Mouse (Mus musculus): ENCODE data around the gene Smc3.

Gene Smc3

GRCm38 (mm10) chr19:53657437-53657836 lies 57.2 kb downstream of the Smc3 start:
- DNase-seq, result no peak

- DNase-seq, result no peak
Measured at GRCm38 (mm10) chr19:53660722-53661420, 60.7 kb downstream of the Smc3 start.

- DNase-seq, result no peak
Measured at GRCm38 (mm10) chr19:53661938-53662722, 61.9 kb downstream of the Smc3 start.

GRCm38 (mm10) chr19:53664831-53665230 lies 64.6 kb downstream of the Smc3 start:
- DNase-seq, result no peak

- DNase-seq, result no peak
Measured at GRCm38 (mm10) chr19:53665391-53665790, 65.2 kb downstream of the Smc3 start.

- no peak for DNase-seq
Measured at GRCm38 (mm10) chr19:53666708-53667107, 66.5 kb downstream of the Smc3 start.

- no peak for DNase-seq
Measured at GRCm38 (mm10) chr19:53668821-53669220, 68.6 kb downstream of the Smc3 start.

- DNase-seq, result no peak
Measured at GRCm38 (mm10) chr19:53670625-53671141, 70.5 kb downstream of the Smc3 start.

- no peak for DNase-seq
Measured at GRCm38 (mm10) chr19:53671432-53671831, 71.2 kb downstream of the Smc3 start.

- no peak for DNase-seq
Measured at GRCm38 (mm10) chr19:53674131-53674925, 74.1 kb downstream of the Smc3 start.

- no peak for DNase-seq
Measured at GRCm38 (mm10) chr19:53676228-53676627, 76.0 kb downstream of the Smc3 start.

- peak; percentile 66 for DNase-seq
Measured at GRCm38 (mm10) chr19:53676718-53677634, 76.8 kb downstream of the Smc3 start, which contains the start of gene Rbm20. TSS of gene Rbm20 (plus strand) at chr19:53677306.

- no peak for DNase-seq
Measured at GRCm38 (mm10) chr19:53679194-53679593, 79.0 kb downstream of the Smc3 start.

GRCm38 (mm10) chr19:53679981-53680380 lies 79.8 kb downstream of the Smc3 start:
- no peak for DNase-seq

GRCm38 (mm10) chr19:53682427-53682826 lies 82.2 kb downstream of the Smc3 start:
- no peak for DNase-seq

GRCm38 (mm10) chr19:53687592-53687991 lies 87.4 kb downstream of the Smc3 start:
- DNase-seq, result no peak

GRCm38 (mm10) chr19:53690816-53691215 lies 90.6 kb downstream of the Smc3 start:
- DNase-seq, result no peak

GRCm38 (mm10) chr19:53694020-53694419 lies 93.8 kb downstream of the Smc3 start:
- DNase-seq, result no peak
